Mouse (Mus musculus): ENCODE data around the gene Ccdc181.

The Ccdc181 gene

DNA sequence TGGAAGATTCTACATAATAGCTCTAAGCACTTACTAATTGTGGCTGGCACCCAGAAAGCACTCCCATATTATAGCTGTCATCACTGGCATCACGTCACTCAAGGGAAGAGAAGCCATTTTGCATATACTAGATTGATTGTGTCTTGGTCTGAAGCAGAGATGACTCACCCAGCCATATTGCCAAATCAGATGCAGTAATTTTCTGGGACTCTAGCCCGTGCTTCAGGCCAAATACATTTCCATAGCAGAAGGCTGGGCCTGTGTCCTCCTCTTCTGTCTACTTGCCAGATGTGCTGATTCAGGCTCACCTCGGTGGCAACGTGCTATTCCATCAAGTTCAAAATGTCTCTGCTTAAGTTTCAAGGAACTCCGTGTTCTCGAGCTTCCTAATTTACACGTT, 13.8 kb upstream of the Ccdc181 start:
- Histone ChIP-seq H3K4me3 (replicated peaks; ENCODE audit: low read length) (no peak overlapping the region), H3K27me3 (ENCODE audit: insufficient read depth, low read length) (no peaks in the 10 kb centered on the region), H3K4me1 (replicated peaks; ENCODE audit: low read depth, low read length) (no peaks in the 10 kb centered on the region; the same call in 1 of the 2 replicates), H3K36me3 (ENCODE audit: insufficient read depth, low read length) (peaks cover 94% of the 10 kb centered on the region), H3K9me3 (ENCODE audit: low read length) (peaks cover 8% of the 10 kb centered on the region)
- no peak for TF ChIP-seq POU5F1 (IDR thresholded peaks at IDR 0.05; ENCODE audit: borderline replicate concordance, low read length)

DNA sequence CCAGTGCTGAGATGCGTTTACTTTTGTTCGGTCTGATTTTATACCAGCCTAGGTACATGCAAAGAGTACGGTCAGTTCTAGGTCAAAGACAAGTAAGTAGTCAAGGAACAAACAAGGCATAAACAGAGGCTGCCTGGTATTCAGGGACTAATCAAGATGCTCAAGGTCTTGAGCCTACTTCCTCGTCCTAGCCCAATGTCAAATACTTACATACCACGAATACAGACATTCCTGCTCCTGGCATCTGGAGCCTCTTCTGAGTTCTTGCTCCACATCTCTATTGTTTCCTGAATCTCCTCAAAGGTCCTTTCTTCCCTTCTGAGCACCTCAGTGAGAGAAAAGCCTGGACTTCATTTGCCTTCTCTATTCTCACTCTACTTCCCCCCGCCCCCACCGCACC, 4.4 kb upstream of the Ccdc181 start:
- Histone ChIP-seq H3K4me1 (replicated peaks; ENCODE audit: low read depth, low read length) (peaks cover 10% of the 10 kb centered on the region; the same call in 1 of the 2 replicates), H3K4me3 (replicated peaks; ENCODE audit: low read length) (no peak overlapping the region), H3K27me3 (ENCODE audit: insufficient read depth, low read length) (no peaks in the 10 kb centered on the region), H3K9me3 (ENCODE audit: low read length) (peaks cover 8% of the 10 kb centered on the region), H3K36me3 (ENCODE audit: insufficient read depth, low read length) (peaks cover 9% of the 10 kb centered on the region)
- no peak for TF ChIP-seq CTCF (conservative IDR thresholded peaks at IDR 0.05; ENCODE audit: low read length)
- TF ChIP-seq POU5F1 (IDR thresholded peaks at IDR 0.05; ENCODE audit: borderline replicate concordance, low read length) = no peak
- no peak for TF ChIP-seq NANOG (IDR thresholded peaks at IDR 0.05; ENCODE audit: borderline replicate concordance, low read length)

DNA sequence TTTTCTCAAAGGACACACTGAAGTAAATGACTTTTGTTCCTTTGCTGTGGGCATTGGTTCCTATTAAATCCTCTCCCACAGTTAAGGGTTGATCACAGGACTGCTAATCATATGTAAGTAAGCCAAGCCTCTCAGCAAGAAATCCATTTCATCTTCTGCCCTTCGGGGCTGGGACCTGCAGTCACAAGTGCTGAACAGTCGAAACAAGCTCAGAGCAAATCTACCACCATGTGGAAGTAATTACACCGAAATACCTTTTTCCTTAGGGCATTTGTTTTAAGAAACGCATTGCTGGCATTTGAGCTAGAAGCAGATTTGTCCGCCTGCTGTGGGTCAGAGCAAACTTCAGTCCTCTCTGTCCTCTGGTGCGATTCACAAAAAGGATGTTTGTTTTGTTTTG, 1.7 kb upstream of the Ccdc181 start:
- TF ChIP-seq POU5F1 (IDR thresholded peaks at IDR 0.05; ENCODE audit: borderline replicate concordance, low read length) = no peak
- no peak for TF ChIP-seq CTCF (conservative IDR thresholded peaks at IDR 0.05; ENCODE audit: low read length)
- no peak for TF ChIP-seq NANOG (IDR thresholded peaks at IDR 0.05; ENCODE audit: borderline replicate concordance, low read length)
- H3K4me1 ChIP-seq (replicated peaks; ENCODE audit: low read depth, low read length) = peaks cover 11% of the 10 kb centered on the region; the same call in 1 of the 2 replicates
- no peaks in the 10 kb centered on the region for H3K36me3 ChIP-seq (ENCODE audit: insufficient read depth, low read length)
- H3K9me3 ChIP-seq (ENCODE audit: low read length) = no peaks in the 10 kb centered on the region
- no peak overlapping the region for H3K4me3 ChIP-seq (replicated peaks; ENCODE audit: low read length)
- H3K27me3 ChIP-seq (ENCODE audit: insufficient read depth, low read length) = no peaks in the 10 kb centered on the region

DNA sequence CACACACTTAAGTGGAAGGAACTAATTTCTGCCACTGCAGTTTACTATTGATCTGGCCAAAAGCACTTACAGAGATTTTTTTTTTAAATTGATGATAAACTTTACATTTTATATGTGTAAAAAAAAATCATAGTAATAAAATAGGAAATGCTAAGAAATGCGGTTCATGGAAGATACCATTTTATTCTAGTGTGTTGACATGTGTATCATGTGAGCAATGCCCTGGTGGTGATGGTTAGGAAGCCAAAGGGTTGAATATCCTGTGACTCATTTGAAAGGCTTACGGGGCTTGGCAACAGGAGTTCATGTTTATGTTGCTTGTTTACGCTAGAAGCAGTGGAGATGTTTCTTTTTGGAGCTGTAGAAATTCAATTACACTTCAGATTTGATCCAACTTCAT, 1.2 kb downstream of the Ccdc181 start:
- Histone ChIP-seq H3K36me3 (ENCODE audit: insufficient read depth, low read length) (no peaks in the 10 kb centered on the region), H3K9me3 (ENCODE audit: low read length) (no peaks in the 10 kb centered on the region), H3K4me1 (replicated peaks; ENCODE audit: low read depth, low read length) (peaks cover 3% of the 10 kb centered on the region; the same call in 1 of the 2 replicates), H3K4me3 (replicated peaks; ENCODE audit: low read length) (no peak overlapping the region), H3K27me3 (ENCODE audit: insufficient read depth, low read length) (no peaks in the 10 kb centered on the region)
- no peak for TF ChIP-seq NANOG (IDR thresholded peaks at IDR 0.05; ENCODE audit: borderline replicate concordance, low read length)
- TF ChIP-seq CTCF (conservative IDR thresholded peaks at IDR 0.05; ENCODE audit: low read length) = no peak
- no peak for TF ChIP-seq POU5F1 (IDR thresholded peaks at IDR 0.05; ENCODE audit: borderline replicate concordance, low read length)

DNA sequence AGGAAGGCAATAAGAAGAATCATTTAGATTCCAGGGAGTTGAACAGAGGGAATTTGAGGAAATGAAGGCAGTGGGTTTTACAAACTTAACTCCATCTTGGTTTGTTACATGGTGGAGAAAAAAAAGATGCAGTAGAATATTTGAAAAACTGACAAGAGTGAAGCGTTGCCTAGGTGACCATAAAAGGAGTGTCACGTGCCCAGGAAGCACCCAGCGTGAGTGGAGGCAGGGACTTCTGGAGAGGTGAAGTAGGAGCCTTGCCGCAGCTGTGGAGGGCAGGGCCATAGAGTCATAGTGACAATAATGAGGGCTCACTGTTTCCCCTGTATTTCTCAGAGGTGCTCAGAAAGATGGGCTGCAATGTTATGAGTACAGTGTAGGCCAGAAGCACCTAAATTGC, 3.9 kb downstream of the Ccdc181 start:
- TF ChIP-seq NANOG (IDR thresholded peaks at IDR 0.05; ENCODE audit: borderline replicate concordance, low read length) (no peak), CTCF (conservative IDR thresholded peaks at IDR 0.05; ENCODE audit: low read length) (no peak), POU5F1 (IDR thresholded peaks at IDR 0.05; ENCODE audit: borderline replicate concordance, low read length) (no peak)
- no peak overlapping the region for H3K4me3 ChIP-seq (replicated peaks; ENCODE audit: low read length)
- H3K36me3 ChIP-seq (ENCODE audit: insufficient read depth, low read length) = no peaks in the 10 kb centered on the region
- H3K4me1 ChIP-seq (replicated peaks; ENCODE audit: low read depth, low read length) = peaks cover 5% of the 10 kb centered on the region; the same call in 1 of the 2 replicates
- H3K9me3 ChIP-seq (ENCODE audit: low read length) = no peaks in the 10 kb centered on the region
- H3K27me3 ChIP-seq (ENCODE audit: insufficient read depth, low read length) = no peaks in the 10 kb centered on the region

DNA sequence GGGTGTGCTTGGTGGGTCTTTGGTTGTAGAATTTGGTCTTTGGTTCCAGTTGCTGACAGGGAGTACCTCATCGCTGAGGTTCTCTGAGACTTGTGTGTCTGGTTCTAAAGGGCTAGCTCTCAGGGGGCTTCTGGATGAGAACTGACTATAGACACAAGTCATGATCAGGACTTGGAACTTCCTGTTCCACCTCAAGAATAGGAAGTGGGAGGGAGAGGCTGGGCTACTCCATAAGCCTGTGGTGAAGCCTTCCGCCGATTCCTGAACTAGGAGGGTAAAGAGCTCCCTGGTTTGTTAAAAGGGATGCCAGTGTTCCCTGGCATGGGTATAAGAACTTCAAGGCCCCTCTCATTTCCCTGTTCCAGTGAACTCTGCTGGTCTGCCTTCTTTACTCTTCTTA, 8.6 kb downstream of the Ccdc181 start:
- TF ChIP-seq CTCF (conservative IDR thresholded peaks at IDR 0.05; ENCODE audit: low read length) = no peak
- no peak for TF ChIP-seq POU5F1 (IDR thresholded peaks at IDR 0.05; ENCODE audit: borderline replicate concordance, low read length)
- no peak for TF ChIP-seq NANOG (IDR thresholded peaks at IDR 0.05; ENCODE audit: borderline replicate concordance, low read length)
- no peaks in the 10 kb centered on the region for H3K9me3 ChIP-seq (ENCODE audit: low read length)
- peaks cover 4% of the 10 kb centered on the region for H3K4me1 ChIP-seq (replicated peaks; ENCODE audit: low read depth, low read length)
- no peaks in the 10 kb centered on the region for H3K27me3 ChIP-seq (ENCODE audit: insufficient read depth, low read length)
- no peak overlapping the region for H3K4me3 ChIP-seq (replicated peaks; ENCODE audit: low read length)
- H3K36me3 ChIP-seq (ENCODE audit: insufficient read depth, low read length) = no peaks in the 10 kb centered on the region

DNA sequence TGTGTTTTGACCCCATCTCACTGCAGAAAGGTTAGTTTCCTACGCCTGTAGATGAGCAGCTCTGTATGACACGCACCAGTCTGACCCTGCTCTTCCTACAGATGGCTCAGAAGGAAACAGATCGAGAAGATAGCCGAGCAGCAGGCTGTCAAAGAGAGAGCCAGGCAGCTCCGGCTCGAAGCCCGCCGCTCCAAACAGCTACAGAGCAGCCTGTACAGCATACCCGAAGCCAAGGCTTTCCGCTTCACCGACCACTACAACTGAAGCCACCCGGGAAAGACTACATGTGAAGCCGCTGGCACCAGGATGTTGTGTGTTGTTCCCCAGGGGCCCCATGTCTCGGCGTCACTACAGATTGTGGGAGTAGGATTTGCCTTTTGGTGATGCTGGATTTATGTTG, 12.0 kb downstream of the Ccdc181 start:
- Histone ChIP-seq H3K4me3 (replicated peaks; ENCODE audit: low read length) (no peak overlapping the region), H3K36me3 (ENCODE audit: insufficient read depth, low read length) (peaks cover 19% of the 10 kb centered on the region), H3K27me3 (ENCODE audit: insufficient read depth, low read length) (no peaks in the 10 kb centered on the region), H3K9me3 (ENCODE audit: low read length) (no peaks in the 10 kb centered on the region), H3K4me1 (replicated peaks; ENCODE audit: low read depth, low read length) (peaks cover 4% of the 10 kb centered on the region)
- TF ChIP-seq CTCF (conservative IDR thresholded peaks at IDR 0.05; ENCODE audit: low read length) = no peak
- no peak for TF ChIP-seq POU5F1 (IDR thresholded peaks at IDR 0.05; ENCODE audit: borderline replicate concordance, low read length)
- no peak for TF ChIP-seq NANOG (IDR thresholded peaks at IDR 0.05; ENCODE audit: borderline replicate concordance, low read length)

DNA sequence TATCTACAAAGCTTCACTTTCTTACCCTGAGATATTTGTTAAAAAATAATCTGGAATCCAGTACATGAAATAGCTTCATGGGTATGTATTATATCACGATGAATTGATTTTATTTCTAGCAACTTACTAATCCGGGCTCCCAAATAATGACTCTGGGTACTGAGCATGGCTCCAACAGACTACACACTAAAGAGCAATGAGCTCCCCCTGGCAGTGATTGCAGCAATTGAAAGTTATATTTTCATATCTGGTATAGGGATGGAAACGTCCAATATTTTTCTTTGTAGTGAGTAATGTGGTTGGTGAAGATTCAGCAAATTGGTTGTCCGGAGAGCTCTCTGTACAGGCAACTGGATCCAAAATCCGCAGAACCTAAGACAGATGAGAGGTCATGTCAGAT, 16.7 kb downstream of the Ccdc181 start:
- Histone ChIP-seq H3K27me3 (ENCODE audit: insufficient read depth, low read length) (no peaks in the 10 kb centered on the region), H3K9me3 (ENCODE audit: low read length) (no peaks in the 10 kb centered on the region), H3K4me1 (replicated peaks; ENCODE audit: low read depth, low read length) (no peaks in the 10 kb centered on the region; the same call in 1 of the 2 replicates), H3K4me3 (replicated peaks; ENCODE audit: low read length) (no peak overlapping the region), H3K36me3 (ENCODE audit: insufficient read depth, low read length) (peaks cover 57% of the 10 kb centered on the region)
- no peak for TF ChIP-seq POU5F1 (IDR thresholded peaks at IDR 0.05; ENCODE audit: borderline replicate concordance, low read length)
- no peak for TF ChIP-seq CTCF (conservative IDR thresholded peaks at IDR 0.05; ENCODE audit: low read length)
- TF ChIP-seq NANOG (IDR thresholded peaks at IDR 0.05; ENCODE audit: borderline replicate concordance, low read length) = no peak

DNA sequence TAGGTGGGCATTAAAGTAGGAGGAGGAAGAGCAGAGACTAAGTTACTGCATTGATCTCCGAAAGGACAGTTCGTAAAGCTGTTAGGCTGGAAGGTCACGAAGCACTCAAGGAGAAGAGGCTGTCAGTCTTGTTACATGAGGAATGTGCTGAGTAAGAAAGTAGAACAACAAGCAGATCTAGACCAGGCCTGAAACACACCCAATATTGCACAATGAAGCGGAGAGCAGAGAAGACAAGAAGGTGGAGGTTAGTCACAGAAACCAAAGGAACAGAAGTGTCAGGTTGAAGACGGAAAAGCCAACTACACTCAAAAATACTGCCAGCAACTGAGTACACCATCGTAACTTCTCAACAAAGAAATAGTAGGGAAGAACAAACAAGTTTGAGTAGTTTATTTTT, 18.7 kb downstream of the Ccdc181 start:
- Histone ChIP-seq H3K4me1 (replicated peaks; ENCODE audit: low read depth, low read length) (no peaks in the 10 kb centered on the region), H3K36me3 (ENCODE audit: insufficient read depth, low read length) (peaks cover 76% of the 10 kb centered on the region), H3K4me3 (replicated peaks; ENCODE audit: low read length) (no peak overlapping the region), H3K27me3 (ENCODE audit: insufficient read depth, low read length) (no peaks in the 10 kb centered on the region), H3K9me3 (ENCODE audit: low read length) (no peaks in the 10 kb centered on the region)
- no peak for TF ChIP-seq CTCF (conservative IDR thresholded peaks at IDR 0.05; ENCODE audit: low read length)
- no peak for TF ChIP-seq POU5F1 (IDR thresholded peaks at IDR 0.05; ENCODE audit: borderline replicate concordance, low read length)
- no peak for TF ChIP-seq NANOG (IDR thresholded peaks at IDR 0.05; ENCODE audit: borderline replicate concordance, low read length)
